Mouse (Mus musculus) embryonic fibroblast, embryonic 13.5 days (primary cell): ENCODE measurements around the gene Agap1. TPM values are rescaled to one million over a fixed set of nuclear protein-coding genes. Genes with fewer than 3 reads are reported as not detected.
"Not testable (repeated sequence)": the region's sequence is repeated elsewhere in the genome, so short reads cannot be mapped to it uniquely, and the experiment has no call there.

Experiments used
- H3K27ac ChIP-seq: 2 replicates; pipeline ENCODE4 v1.5.1; 2012; ENCODE audit warnings: low read length, control low read depth, inconsistent platforms; ENCODE audit not compliant: insufficient read depth
- H3K4me1 ChIP-seq: 2 replicates; pipeline ENCODE4 v1.6.1; 2011; ENCODE audit warnings: low read length; ENCODE audit not compliant: control insufficient read depth, insufficient read depth
- H3K4me3 ChIP-seq: 2 replicates; pipeline ENCODE4 v1.5.1; 2011; ENCODE audit warnings: mild to moderate bottlenecking, control low read depth, low read length; ENCODE audit not compliant: insufficient read depth
- CTCF ChIP-seq: IDR thresholded peaks from 2 replicates; pipeline ENCODE4 v1.5.1; 2011; ENCODE audit warnings: mild to moderate bottlenecking, control low read depth, low read length, moderate library complexity, borderline replicate concordance; ENCODE audit not compliant: insufficient read depth
- POLR2A ChIP-seq: IDR thresholded peaks from 2 replicates; pipeline ENCODE4 v1.6.1; 2011; ENCODE audit warnings: low read depth, mild to moderate bottlenecking, control low read depth, low read length, moderate library complexity
- polyA plus RNA-seq: library from polyadenylated mRNA; stranded (reverse); fragments of >200 nt; gene quantifications from 2 replicates; pipeline ENCODE4 v1.2.4, GENCODE M21; 2011; ENCODE audit warnings: low read depth; ENCODE audit not compliant: missing spikeins, insufficient read length

The Agap1 gene
- polyA plus RNA-seq, 1 experiment: 32.1 TPM

GRCm38 (mm10) chr1:89477033-89477432 is 22.4 kb downstream of the Agap1 start:
- Histone ChIP-seq H3K27ac (no peak overlapping the region), H3K4me1 (peaks cover 5% of the 10 kb centered on the region; the same call in 1 of the 2 replicates)

GRCm38 (mm10) chr1:89478571-89479460 is 24.2 kb downstream of the Agap1 start:
- Histone ChIP-seq H3K27ac (no peak overlapping the region), H3K4me1 (0 out of 2 replicates have a peak, but pooled peaks cover 5% of the 10 kb centered on the region), H3K4me3 (no peak overlapping the region)
- no peak for TF ChIP-seq POLR2A
- TF ChIP-seq CTCF: no peak

More at GRCm38 (mm10) chr1:89477033-89477432, 22.4 kb downstream of the Agap1 start:
- TF ChIP-seq POLR2A (no peak), CTCF (no peak)
- no peak overlapping the region for H3K4me3 ChIP-seq

- Histone ChIP-seq H3K4me1 (no peaks in the 10 kb centered on the region), H3K27ac (no peak overlapping the region), H3K4me3 (no peak overlapping the region)
- TF ChIP-seq CTCF (no peak), POLR2A (no peak)
These were observed 26.5 kb downstream of the Agap1 start for GRCm38 (mm10) chr1:89481154-89481553.

DNA sequence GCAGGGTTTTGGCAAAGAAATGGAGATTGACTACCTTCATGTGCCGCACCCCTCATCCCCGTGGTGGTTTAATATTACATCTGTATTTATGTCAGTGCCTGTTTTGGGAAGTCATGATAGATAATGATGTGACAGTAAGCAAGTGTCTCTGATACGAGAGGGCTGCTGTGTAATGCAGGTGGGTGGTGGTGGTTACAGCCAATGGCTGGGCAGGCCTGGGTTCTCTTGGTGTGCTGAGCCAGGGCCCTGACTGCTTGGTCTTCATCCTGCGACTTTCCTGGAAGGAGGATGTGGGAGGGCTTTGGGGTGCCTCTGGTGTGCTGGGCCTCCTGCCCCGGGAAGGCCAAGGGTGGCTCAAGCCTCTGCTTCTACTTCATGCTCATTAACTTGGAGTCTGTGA is 28.2 kb downstream of the Agap1 start:
- Histone ChIP-seq H3K27ac (no peak overlapping the region), H3K4me1 (no peaks in the 10 kb centered on the region), H3K4me3 (no peak overlapping the region)
- no peak for TF ChIP-seq CTCF
- no peak for TF ChIP-seq POLR2A

DNA sequence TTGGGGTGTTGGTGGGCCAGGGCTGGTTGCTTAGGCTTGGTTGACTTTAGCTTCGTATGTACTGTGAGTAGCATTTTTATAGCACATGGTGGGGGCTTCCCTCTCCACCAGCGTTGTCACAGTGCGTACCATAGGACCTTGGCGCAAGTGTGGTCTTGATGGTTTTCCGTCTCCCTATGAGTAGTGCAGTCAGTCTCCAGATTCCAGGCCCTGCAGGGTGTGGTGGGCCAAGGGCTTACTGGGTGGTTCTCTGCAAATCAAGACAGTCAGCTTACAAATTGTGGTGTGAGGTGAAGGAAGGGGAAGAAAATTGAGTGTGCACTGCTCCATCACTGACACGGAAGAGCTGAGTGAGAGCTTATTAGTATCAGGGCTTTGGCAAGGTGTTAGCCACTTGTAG is 32.3 kb downstream of the Agap1 start:
- Histone ChIP-seq H3K4me1 (no peaks in the 10 kb centered on the region), H3K4me3 (no peak overlapping the region), H3K27ac (no peak overlapping the region)
- TF ChIP-seq CTCF (no peak), POLR2A (no peak)

DNA sequence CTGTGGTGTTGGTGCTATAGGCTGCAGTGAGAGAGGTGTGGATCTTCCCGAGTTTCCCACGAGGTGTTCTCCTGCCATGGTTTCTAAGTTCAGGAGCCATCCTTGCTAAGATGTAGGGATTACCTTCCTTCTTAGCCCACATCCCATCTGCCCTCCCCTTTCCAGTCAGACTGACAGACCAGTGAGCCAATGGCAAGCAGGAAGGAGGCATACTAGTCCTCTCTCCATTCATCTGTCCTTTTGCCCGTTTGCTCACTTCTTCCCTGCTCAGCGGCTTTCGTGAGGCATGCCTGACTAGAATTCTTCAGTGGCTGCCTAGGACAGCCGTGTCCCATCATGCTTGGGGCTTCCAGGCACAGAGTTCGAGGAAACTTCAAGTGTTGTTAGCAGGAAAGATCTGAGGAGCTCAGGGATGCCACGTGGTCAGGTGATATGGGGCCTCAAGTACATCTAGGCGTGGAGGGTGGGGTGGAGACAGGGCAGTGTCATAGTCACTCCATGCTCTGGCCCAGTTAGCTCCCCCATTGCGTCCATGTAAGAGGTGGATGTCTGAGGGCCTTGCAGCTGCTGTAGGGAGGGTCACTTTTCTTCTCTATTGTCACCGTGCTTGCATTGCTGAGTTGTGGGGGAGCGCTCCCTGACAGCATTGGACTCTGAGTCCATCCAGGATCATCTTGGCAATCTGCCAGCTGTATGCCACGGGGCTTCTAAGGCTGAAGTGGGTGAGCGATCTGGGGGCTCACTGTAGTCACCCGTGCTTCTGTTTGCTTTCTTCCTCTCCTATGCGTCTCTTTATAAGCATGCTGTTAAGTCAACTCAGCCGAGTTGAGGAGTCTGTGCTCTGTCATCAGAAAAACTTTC is 34.7 kb downstream of the Agap1 start:
- Histone ChIP-seq H3K4me1 (no peaks in the 10 kb centered on the region), H3K4me3 (no peak overlapping the region), H3K27ac (no peak overlapping the region)
- TF ChIP-seq POLR2A (no peak), CTCF (no peak)

- no peak overlapping the region for H3K27ac ChIP-seq
- 0 out of 2 replicates have a peak, but pooled peaks cover 5% of the 10 kb centered on the region for H3K4me1 ChIP-seq
- no peak for TF ChIP-seq CTCF
- no peak for TF ChIP-seq POLR2A
- no peak overlapping the region for H3K4me3 ChIP-seq
These were observed 38.6 kb downstream of the Agap1 start for GRCm38 (mm10) chr1:89493177-89493576.

GRCm38 (mm10) chr1:89494816-89495215 is 40.2 kb downstream of the Agap1 start:
- no peak for TF ChIP-seq POLR2A
- TF ChIP-seq CTCF: no peak
- Histone ChIP-seq H3K4me1 (0 out of 2 replicates have a peak, but pooled peaks cover 5% of the 10 kb centered on the region), H3K4me3 (no peak overlapping the region), H3K27ac (no peak overlapping the region)

DNA sequence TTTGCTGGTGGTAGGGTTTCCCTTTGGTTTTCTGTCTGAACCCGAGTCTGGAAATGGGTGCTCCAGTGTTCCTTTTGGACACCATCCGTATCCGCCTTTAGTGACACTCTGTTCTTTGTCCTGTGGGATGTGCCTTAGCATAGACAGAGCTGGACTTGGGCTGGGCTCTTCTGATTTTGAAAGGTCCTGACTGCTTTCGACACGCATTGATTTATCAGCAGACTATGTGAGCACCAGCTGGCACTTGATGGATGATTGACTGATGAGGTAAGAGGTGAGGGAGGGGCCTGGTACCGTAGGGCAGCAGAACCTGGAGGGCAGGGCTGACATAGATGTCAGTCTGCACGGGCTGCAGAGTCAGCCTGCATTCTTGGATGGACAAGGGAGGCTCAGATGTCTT is 41.6 kb downstream of the Agap1 start:
- TF ChIP-seq POLR2A (no peak), CTCF (no peak)
- no peak overlapping the region for H3K27ac ChIP-seq
- no peak overlapping the region for H3K4me3 ChIP-seq
- 0 out of 2 replicates have a peak, but pooled peaks cover 5% of the 10 kb centered on the region for H3K4me1 ChIP-seq

GRCm38 (mm10) chr1:89500925-89501324 is 46.3 kb downstream of the Agap1 start:
- no peaks in the 10 kb centered on the region for H3K4me1 ChIP-seq
- H3K27ac ChIP-seq: no peak overlapping the region
- H3K4me3 ChIP-seq: no peak overlapping the region
- TF ChIP-seq CTCF (no peak), POLR2A (no peak)

DNA sequence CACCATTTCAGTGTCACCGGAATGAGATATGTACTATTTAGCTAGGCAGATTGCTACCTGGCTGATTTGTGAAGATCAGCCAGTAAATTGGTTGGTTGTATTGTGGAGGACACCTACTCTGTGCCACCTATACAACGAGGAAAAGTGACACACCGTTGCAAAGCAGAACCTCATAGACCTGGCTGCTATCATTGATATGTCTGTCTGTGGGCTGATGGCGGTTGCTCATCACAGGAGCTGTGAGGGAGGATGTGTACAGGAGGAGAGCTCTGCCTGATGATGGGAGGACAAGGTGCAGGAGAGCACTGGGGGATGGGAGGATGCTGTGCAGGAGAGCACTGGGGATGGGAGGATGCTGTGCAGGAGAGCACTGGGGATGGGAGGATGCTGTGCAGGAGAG is 46.7 kb downstream of the Agap1 start:
- H3K4me1 ChIP-seq: no peaks in the 10 kb centered on the region
- no peak for TF ChIP-seq CTCF
- no peak for TF ChIP-seq POLR2A
- H3K27ac ChIP-seq: no peak overlapping the region
- H3K4me3 ChIP-seq: no peak overlapping the region

DNA sequence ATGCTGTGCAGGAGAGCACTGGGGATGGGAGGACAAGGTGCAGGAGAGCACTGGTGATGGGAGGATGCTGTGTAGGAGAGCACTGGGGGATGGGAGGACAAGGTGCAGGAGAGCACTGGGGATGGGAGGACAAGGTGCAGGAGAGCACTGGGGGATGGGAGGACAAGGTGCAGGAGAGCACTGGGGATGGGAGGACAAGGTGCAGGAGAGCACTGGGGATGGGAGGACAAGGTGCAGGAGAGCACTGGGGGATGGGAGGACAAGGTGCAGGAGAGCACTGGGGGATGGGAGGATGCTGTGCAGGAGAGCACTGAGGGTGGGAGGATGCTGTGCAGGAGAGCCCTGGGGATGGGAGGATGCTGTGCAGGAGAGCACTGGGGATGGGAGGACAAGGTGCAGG is 47.3 kb downstream of the Agap1 start:
- not testable (repeated sequence) for H3K27ac ChIP-seq, H3K4me1 ChIP-seq, H3K4me3 ChIP-seq
